Mouse (Mus musculus) spleen, adult 18-20 months (tissue): ENCODE measurements around the gene Slc22a6.

Experiments
- DNase-seq, 2 experiments: peaks; one replicate each; pipeline ENCODE4 v3.0.0; 2022; ENCODE audit warnings: mixed read lengths in 2 of 2

The Slc22a6 gene

DNA sequence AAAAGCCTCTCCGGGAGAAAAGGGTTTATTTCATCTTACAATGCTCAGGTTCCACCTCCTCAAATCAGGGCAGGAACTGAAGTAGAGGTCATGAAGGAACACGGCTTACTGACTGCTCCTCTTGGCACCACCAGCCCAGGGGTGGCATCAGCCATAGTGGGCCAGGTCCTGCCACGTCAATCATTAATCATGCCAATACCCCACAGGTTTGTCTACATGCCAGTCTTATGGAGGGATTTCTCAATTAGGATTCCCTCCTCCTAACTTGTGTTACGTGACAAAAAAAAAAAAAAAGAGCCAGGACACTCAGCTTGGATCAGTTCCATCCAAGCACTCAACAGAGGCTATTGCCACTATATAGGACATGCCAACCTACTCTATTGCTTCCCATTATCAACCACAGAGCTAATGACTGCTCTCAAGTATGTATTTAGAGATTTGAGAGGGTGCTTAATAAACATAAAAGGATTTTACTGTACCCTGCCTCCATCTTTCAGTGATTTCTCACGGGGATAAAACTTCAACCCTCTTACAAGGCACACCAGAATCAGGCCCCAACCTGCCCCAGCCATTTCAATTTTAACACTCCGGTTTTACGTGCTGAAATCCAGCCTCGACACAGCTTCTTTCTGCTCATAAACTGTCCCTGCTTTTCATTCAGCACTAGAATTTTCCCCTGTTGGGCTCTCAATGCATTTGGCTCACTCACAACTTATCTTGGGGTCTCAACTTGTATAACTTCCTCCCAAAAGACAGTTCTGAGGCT, 6.3 kb upstream of the Slc22a6 start:
- no peak for DNase-seq

DNA sequence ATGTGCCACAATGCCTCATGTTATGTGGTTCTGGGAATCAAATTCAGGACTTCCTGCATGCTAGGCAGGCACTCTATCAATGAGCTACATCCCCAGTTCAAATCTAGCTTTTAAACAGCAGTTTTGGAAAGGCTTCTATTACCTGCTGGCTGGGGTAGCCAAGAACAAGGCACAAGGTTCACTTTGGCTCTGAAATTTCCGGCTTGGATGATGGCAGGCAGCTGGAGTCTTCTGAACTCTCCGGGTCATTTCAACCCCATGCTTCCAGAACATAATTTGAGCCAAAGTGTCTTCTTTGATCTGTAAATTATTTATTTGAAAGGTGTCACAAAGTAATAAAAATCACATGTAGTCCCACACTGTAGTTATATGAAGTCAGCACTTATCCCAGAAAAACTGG, 4.7 kb upstream of the Slc22a6 start:
- no peak for DNase-seq

DNA sequence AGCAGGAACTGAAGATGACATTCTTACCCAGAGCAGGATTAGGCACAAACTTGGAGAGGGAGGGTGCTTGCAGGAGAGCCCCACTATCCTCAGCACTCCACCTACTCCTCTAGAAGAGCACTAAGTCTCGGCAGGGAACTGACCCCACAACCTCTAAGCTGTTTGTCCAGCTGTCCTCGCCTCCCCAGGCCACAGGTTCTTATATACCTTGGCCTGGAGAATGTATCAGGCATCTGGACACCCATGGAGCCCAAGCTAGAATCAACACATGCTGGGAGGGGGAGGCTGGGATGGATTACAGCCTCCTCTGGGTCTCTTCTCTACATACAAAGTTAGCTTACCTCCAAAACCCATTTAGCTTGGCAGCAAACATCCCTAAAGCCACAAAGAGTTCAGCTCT, 3.5 kb upstream of the Slc22a6 start:
- no peak for DNase-seq

DNA sequence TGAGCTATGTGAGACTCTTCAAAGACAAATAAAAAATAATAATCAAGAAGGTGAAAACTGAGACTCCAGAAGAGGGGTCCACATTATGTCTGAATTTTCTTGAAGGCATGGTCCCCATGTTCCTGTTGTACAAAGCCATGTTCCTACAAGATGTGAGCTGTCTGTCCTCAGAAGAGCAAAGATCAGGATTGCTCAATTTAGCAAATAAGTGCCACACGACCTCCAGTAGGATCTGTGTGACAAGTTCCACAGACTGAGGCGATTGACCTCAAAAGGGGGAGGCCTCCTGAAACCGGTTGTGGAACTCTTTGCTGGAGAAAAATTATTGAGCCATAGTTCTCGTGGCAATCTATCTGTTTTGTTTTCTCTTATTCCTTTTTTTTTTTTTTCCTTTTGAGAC, 1.5 kb upstream of the Slc22a6 start:
- no peak for DNase-seq

GRCm38 (mm10) chr19:8621098-8621497, 3.3 kb downstream of the Slc22a6 start:
- DNase-seq = no peak

DNA sequence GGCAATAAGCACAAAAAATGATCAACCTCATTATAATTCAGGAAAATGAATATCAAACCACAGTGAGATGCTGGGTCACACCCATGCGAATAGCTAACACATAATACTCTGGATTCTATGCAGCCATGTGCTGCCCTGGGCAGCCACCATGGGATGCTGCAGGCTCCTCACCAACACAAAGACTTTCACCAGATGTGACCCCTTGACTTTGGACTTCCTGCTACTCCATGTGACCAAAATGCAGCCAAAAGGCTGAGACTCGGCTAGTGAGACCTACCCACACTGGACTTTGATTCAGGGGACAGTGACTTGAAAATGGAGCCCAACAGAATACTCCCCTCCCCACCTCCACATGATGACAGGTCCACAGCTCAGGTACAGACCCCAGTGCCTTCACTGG, 12.4 kb downstream of the Slc22a6 start:
- no peak for DNase-seq

GRCm38 (mm10) chr19:8630826-8631225, 13.0 kb downstream of the Slc22a6 start:
- no peak for DNase-seq

DNA sequence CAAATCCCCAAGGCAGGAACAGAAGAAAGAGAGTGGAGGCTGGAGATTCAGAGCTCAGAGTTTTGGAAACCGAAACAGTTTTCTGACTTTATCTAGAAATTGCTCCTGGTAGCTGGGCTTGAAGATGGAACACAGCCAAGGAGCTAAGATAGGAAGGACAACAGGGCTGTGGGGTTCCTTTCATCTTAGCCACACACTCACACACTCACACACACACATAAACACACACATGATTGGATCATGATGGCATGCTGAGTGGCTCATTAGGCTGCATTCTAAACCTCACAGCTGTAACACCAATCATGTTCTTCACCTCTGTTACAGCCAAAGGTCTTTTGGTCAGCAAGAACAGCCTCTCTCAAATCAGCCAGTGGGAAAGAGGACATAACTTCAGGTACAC, 14.2 kb downstream of the Slc22a6 start:
- no peak for DNase-seq

DNA sequence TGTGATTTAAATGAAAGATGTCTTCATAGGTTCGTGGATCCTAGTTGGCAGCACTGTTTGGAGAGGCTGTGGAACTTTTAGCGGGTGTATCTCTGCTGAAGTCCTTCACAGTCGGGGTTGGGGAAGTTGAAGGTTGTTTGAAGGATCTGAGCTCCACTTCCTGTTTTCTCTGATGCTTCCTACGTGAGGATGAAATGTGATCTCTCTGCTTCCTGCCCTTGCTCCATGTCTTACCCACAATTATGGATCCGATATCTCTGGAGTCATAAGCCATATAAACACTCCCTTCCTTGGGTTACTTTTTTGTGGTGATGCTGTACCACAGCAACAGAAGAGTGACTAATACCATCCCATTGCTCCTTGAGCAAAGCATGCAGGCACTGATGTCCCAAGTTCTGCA, 24.2 kb downstream of the Slc22a6 start:
- DNase-seq = no peak

- no peak for DNase-seq
Measured at GRCm38 (mm10) chr19:8646393-8646792, 28.6 kb downstream of the Slc22a6 start.

- no peak for DNase-seq
Measured at GRCm38 (mm10) chr19:8655833-8656232, 38.0 kb downstream of the Slc22a6 start.

GRCm38 (mm10) chr19:8656341-8656740, 38.5 kb downstream of the Slc22a6 start:
- no peak for DNase-seq

GRCm38 (mm10) chr19:8661821-8662307, 44.0 kb downstream of the Slc22a6 start:
- DNase-seq = no peak

GRCm38 (mm10) chr19:8662337-8662736, 44.5 kb downstream of the Slc22a6 start:
- peak; percentile 11 to 45 for DNase-seq

DNA sequence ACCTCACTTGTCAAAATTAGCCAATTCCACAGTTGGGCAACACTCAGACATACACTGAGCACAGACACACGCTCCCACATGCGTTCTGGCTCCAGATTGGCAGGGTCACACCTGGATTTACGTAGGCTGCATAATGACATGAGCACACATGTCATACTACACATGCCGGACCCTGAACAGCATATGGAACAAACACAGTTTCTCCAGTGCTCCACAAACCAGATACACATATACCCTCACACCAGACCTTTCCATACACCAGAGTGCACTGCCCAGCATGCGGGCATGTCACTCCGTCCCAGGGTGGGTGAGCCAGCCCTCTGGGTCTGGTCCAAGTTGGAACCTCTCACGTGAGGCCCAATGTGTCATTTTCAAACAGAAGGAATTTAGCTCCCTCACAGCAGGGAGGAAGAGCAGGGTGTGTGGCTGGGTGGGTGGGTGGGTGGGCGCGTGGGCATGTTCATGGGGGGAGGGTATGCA, 45.6 kb downstream of the Slc22a6 start, which contains the start of gene Chrm1:
Chrm1 (plus strand) TSS at position 430 of the 480 bp plus-strand sequence.
- DNase-seq = no peak

DNA sequence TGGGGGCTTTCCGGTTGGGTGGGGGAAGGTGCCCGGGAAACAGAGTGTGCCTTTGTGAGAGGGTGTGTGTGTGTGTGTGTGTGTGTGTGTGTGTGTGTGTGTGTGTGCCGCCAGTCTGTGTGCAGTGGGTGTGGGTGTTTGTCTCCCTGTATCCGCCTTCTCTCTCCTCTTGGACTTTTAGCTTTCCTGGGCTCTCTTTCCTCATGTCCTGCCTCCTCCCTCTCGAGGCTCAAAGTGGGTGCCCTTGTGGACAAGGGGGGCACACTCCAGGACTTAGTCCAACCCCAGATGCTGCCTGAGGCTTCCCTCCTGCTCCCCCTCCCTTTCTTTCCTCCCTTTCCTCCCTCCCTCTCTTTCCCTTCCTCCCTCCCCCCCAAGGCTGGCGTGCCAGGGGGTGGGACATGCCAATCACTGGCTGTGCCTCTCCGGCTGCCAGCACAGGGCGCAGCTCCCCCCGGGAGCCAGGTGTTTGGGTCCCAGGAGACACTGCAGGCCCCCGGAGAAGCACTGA, 46.1 kb downstream of the Slc22a6 start:
- no peak for DNase-seq

- no peak for DNase-seq
Measured at GRCm38 (mm10) chr19:8664859-8665258, 47.0 kb downstream of the Slc22a6 start.

GRCm38 (mm10) chr19:8665746-8666145, 47.9 kb downstream of the Slc22a6 start:
- DNase-seq = no peak

- DNase-seq = no peak
Measured at GRCm38 (mm10) chr19:8672859-8673258, 55.0 kb downstream of the Slc22a6 start.

- no peak for DNase-seq
Measured at GRCm38 (mm10) chr19:8673336-8674063, 55.7 kb downstream of the Slc22a6 start.
